Mouse (Mus musculus) liver, embryonic 14.5 days (tissue): ENCODE data around the gene Kbtbd2.

Experiments
- CTCF ChIP-seq: IDR thresholded peaks from 2 replicates; pipeline ENCODE4 v1.5.1; 2016; ENCODE audit warnings: antibody characterized with exemption, low read depth, control low read depth
- EP300 ChIP-seq: IDR thresholded peaks from 2 replicates; pipeline ENCODE4 v1.6.1; 2016; ENCODE audit warnings: antibody characterized with exemption, low read depth

- TF ChIP-seq CTCF (no peak), EP300 (no peak)
These were observed 496 bp upstream of the Kbtbd2 start for GRCm38 (mm10) chr6:56798152-56798465.
